8 mouse cellular contexts compared by ENCODE assay signal in genomic region chr4:118289960-118290415, GRCm38 (mm10). TPM values are rescaled to one million over a fixed set of nuclear protein-coding genes. Genes with fewer than 3 reads are reported as not detected.
A peak's percentile ranks its signal among the peaks of the same experiment; 100 is the strongest.
DNase-seq lines count a peak whose midpoint lies in the region; ATAC-seq lines count a peak whose summit lies in the region.

No protein-coding gene starts in this region.

- 1% methylated on average over 12 of the region's 12 CpGs for whole genome bisulfite sequencing in kidney, embryonic 14.5 days
- 2% methylated on average over 12 of the region's 12 CpGs for WGBS in embryonic facial prominence, embryonic 15.5 days
- under 1% methylated on average over 12 of the region's 12 CpGs for WGBS in kidney, embryonic 16.5 days

- peaks cover 26% of the 10 kb centered on the region for H3K4me1 ChIP-seq in kidney, embryonic 14.5 days (ENCODE audit: control insufficient read depth, insufficient read depth, low read length)
- H3K4me1 ChIP-seq in embryonic facial prominence, embryonic 15.5 days = peaks cover 59% of the 10 kb centered on the region
- H3K4me1 ChIP-seq in kidney, embryonic 16.5 days (ENCODE audit: insufficient read depth, low read length) = peaks cover 39% of the 10 kb centered on the region

- H3K27ac ChIP-seq in kidney, embryonic 14.5 days (ENCODE audit: low read depth, low read length) = peak overlapping the region; percentile 96
- peak overlapping the region; percentile 94 for H3K27ac ChIP-seq in embryonic facial prominence, embryonic 15.5 days (replicated peaks)
- peak overlapping the region; percentile 93 for H3K27ac ChIP-seq in kidney, embryonic 16.5 days (ENCODE audit: low read length)

- no peaks in the 10 kb centered on the region for H3K9me3 ChIP-seq in kidney, embryonic 14.5 days (ENCODE audit: control insufficient read depth, low read length)
- no peaks in the 10 kb centered on the region for H3K9me3 ChIP-seq in embryonic facial prominence, embryonic 15.5 days (replicated peaks)
- no peaks in the 10 kb centered on the region for H3K9me3 ChIP-seq in kidney, embryonic 16.5 days (ENCODE audit: low read length)

- DNase-seq in kidney, adult 9 months = no peak
- peak; percentile 68 for DNase-seq in mesoderm, embryonic 11.5 days (ENCODE audit: low read depth, low spot score)
- peak; percentile 56 to 60 for DNase-seq in thymus, postnatal 10 days (ENCODE audit: low spot score in 2 of 2)
- no peak for DNase-seq in frontal cortex, postnatal 25 days (ENCODE audit: low spot score in 2 of 2)

- H3K4me3 ChIP-seq in kidney, embryonic 14.5 days (ENCODE audit: low read length) = peak overlapping the region; percentile 87
- peak overlapping the region; percentile 74 for H3K4me3 ChIP-seq in embryonic facial prominence, embryonic 15.5 days (replicated peaks)
- H3K4me3 ChIP-seq in kidney, embryonic 16.5 days (ENCODE audit: low read length) = peak overlapping the region; percentile 77

- no peaks in the 10 kb centered on the region for H3K27me3 ChIP-seq in kidney, embryonic 14.5 days (ENCODE audit: control insufficient read depth, insufficient read depth, low read length)
- no peaks in the 10 kb centered on the region for H3K27me3 ChIP-seq in embryonic facial prominence, embryonic 15.5 days
- H3K27me3 ChIP-seq in kidney, embryonic 16.5 days (ENCODE audit: insufficient read depth, low read length) = no peaks in the 10 kb centered on the region

- H3K4me2 ChIP-seq in kidney, embryonic 14.5 days (replicated peaks; ENCODE audit: low read depth, low read length) = peak overlapping the region; percentile 64
- peak overlapping the region; percentile 76 for H3K4me2 ChIP-seq in embryonic facial prominence, embryonic 15.5 days (replicated peaks)
- H3K4me2 ChIP-seq in kidney, embryonic 16.5 days (replicated peaks; ENCODE audit: low read depth, low read length) = peak overlapping the region; percentile 78

- H3K36me3 ChIP-seq in kidney, embryonic 14.5 days (ENCODE audit: control insufficient read depth, insufficient read depth, low read length) = no peaks in the 10 kb centered on the region; the same call in 1 of the 2 replicates
- 0 out of 2 replicates have a peak, but pooled peaks cover 4% of the 10 kb centered on the region for H3K36me3 ChIP-seq in embryonic facial prominence, embryonic 15.5 days
- H3K36me3 ChIP-seq in kidney, embryonic 16.5 days (ENCODE audit: insufficient read depth, low read length) = no peaks in the 10 kb centered on the region; the same call in 1 of the 2 replicates

- peak; percentile 43; the same call in 1 of the 2 replicates for ATAC-seq in kidney, embryonic 14.5 days (ENCODE audit: low FRiP score, low TSS enrichment)
- ATAC-seq in embryonic facial prominence, embryonic 15.5 days (ENCODE audit: insufficient number of reproducible peaks, low FRiP score, low TSS enrichment, low read depth) = no peak
- peak; percentile 33 for ATAC-seq in kidney, embryonic 16.5 days (ENCODE audit: low FRiP score, low TSS enrichment)
- no peak for ATAC-seq in megakaryocyte-erythroid progenitor cell, adult 5-6 weeks (replicated peaks; ENCODE audit: low FRiP score, low TSS enrichment, poor library complexity, severe bottlenecking)

- H3K9ac ChIP-seq in kidney, embryonic 14.5 days (ENCODE audit: low read depth, low read length) = peak overlapping the region; percentile 98
- peak overlapping the region; percentile 85 for H3K9ac ChIP-seq in embryonic facial prominence, embryonic 15.5 days
- peak overlapping the region; percentile 93 for H3K9ac ChIP-seq in kidney, embryonic 16.5 days (replicated peaks; ENCODE audit: low read length)

RNA-seq across cellular contexts. Expression of gene Ptprf, which starts 1.2 kb away (rescaled TPM):
- polyA plus RNA-seq in kidney, embryonic 14.5 days (2014; fragmentation: Nextera tagmentation; extraction: Ambion mirVana) = 53.3 and 68.1 TPM in 2 replicates
- 89.3 and 90.7 TPM in 2 replicates for polyA plus RNA-seq in embryonic facial prominence, embryonic 15.5 days (2015; fragmentation: Nextera tagmentation; extraction: Ambion mirVana)
- 72.6 and 73.7 TPM in 2 replicates for polyA plus RNA-seq in kidney, embryonic 16.5 days (2015; fragmentation: Nextera tagmentation; extraction: Ambion mirVana)
- not detected in 2 replicates for total RNA-seq in megakaryocyte-erythroid progenitor cell, adult 5-6 weeks (2014; fragmentation: Nextera tagmentation)
- 0.04 TPM in 1 of 2 replicates, not detected in the other for total RNA-seq in megakaryocyte-erythroid progenitor cell, adult 5-6 weeks (2017)

Comparison
In these comparisons a context has a peak if more than half of its experiments do, and no peak if none do; other contexts are left out.
1. ATAC-seq: peak in kidney, embryonic 14.5 days (single experiment) and kidney, embryonic 16.5 days (single experiment); none in embryonic facial prominence, embryonic 15.5 days (single experiment) and megakaryocyte-erythroid progenitor cell, adult 5-6 weeks (single experiment).
2. DNase-seq: peak in mesoderm, embryonic 11.5 days (single experiment) and thymus, postnatal 10 days (2 of 2); none in kidney, adult 9 months (single experiment) and frontal cortex, postnatal 25 days (0 of 2).
3. Peak in every context shown above with its lines, with median percentiles within 50 percentile points of each other: H3K27ac ChIP-seq, H3K4me2 ChIP-seq, H3K4me3 ChIP-seq and H3K9ac ChIP-seq.